Mouse (Mus musculus): Measurements from ENCODE around the gene Clybl. TPM values are rescaled to one million over a fixed set of nuclear protein-coding genes. Genes with fewer than 3 reads are reported as not detected.

Clybl gene
- polyA plus RNA-seq, 1 experiment = 40.6 TPM

DNA sequence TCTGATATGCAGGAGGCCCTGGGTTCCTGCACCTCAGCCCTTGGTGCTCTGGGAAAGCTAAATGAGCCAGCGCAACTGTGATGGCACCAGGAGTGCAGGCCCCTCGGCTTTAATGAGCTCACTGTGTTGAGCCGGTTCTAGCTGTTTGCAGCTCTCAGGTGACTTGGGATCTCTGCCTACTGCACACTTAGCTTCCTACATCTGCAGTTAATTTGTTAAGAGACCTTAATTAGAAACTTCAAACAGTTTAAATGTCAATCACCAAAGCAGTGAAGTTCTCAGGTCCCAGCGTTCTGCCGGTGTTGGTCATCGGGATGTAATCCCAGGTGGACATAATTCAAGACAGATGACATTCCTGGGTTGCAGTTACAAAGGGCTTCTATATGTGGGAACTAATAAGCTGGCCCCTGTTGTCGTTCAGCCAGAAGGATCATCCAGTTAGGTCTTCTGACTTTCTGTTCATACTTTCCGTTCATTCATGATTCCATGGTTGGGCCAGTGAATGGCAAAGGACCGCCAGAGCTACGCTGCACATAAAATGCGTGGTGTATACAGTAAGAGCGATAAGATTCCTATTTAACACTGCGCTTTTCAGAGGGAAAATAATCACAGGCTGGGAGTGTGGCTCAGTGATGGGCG lies 18.9 kb downstream of the Clybl start:
- H3K4me3 ChIP-seq (replicated peaks; ENCODE audit: insufficient read depth, low read depth, low read length) = no peak overlapping the region
- TF ChIP-seq POLR2A (IDR thresholded peaks at IDR 0.05; ENCODE audit: borderline replicate concordance, insufficient read depth, low read length) = no peak
- TF ChIP-seq CTCF (IDR thresholded peaks at IDR 0.05; ENCODE audit: borderline replicate concordance, insufficient read depth, low read depth, low read length) = no peak
- H3K4me1 ChIP-seq (ENCODE audit: control insufficient read depth, insufficient read depth, low read length) = no peaks in the 10 kb centered on the region
- H3K27me3 ChIP-seq (ENCODE audit: control insufficient read depth, insufficient read depth, low read length) = no peaks in the 10 kb centered on the region
- 90% methylated on average over 14 of the region's 14 CpGs for WGBS
- DNase-seq = no peak
- no peak overlapping the region for H3K27ac ChIP-seq (ENCODE audit: insufficient read depth, low read length)

- no peak for DNase-seq
- TF ChIP-seq POLR2A (IDR thresholded peaks at IDR 0.05; ENCODE audit: borderline replicate concordance, insufficient read depth, low read length) = no peak
- TF ChIP-seq CTCF (IDR thresholded peaks at IDR 0.05; ENCODE audit: borderline replicate concordance, insufficient read depth, low read depth, low read length) = no peak
- no peak overlapping the region for H3K27ac ChIP-seq (ENCODE audit: insufficient read depth, low read length)
- H3K4me1 ChIP-seq (ENCODE audit: control insufficient read depth, insufficient read depth, low read length) = 0 out of 2 replicates have a peak, but pooled peaks cover under 1% of the 10 kb centered on the region
- no peaks in the 10 kb centered on the region for H3K27me3 ChIP-seq (ENCODE audit: control insufficient read depth, insufficient read depth, low read length)
- no peak overlapping the region for H3K4me3 ChIP-seq (replicated peaks; ENCODE audit: insufficient read depth, low read depth, low read length)
- 91% methylated on average over 5 of the region's 5 CpGs for WGBS
Observed at GRCm38 (mm10) chr14:122209177-122209576, 27.7 kb downstream of the Clybl start.

GRCm38 (mm10) chr14:122213590-122213989 lies 32.1 kb downstream of the Clybl start:
- H3K27ac ChIP-seq (ENCODE audit: insufficient read depth, low read length) = no peak overlapping the region
- no peak overlapping the region for H3K4me3 ChIP-seq (replicated peaks; ENCODE audit: insufficient read depth, low read depth, low read length)
- TF ChIP-seq CTCF (IDR thresholded peaks at IDR 0.05; ENCODE audit: borderline replicate concordance, insufficient read depth, low read depth, low read length) = no peak
- TF ChIP-seq POLR2A (IDR thresholded peaks at IDR 0.05; ENCODE audit: borderline replicate concordance, insufficient read depth, low read length) = no peak
- no peaks in the 10 kb centered on the region for H3K27me3 ChIP-seq (ENCODE audit: control insufficient read depth, insufficient read depth, low read length)
- DNase-seq = peak; percentile 77 to 87
- 10% methylated on average over 8 of the region's 8 CpGs for WGBS
- 0 out of 2 replicates have a peak, but pooled peaks cover 4% of the 10 kb centered on the region for H3K4me1 ChIP-seq (ENCODE audit: control insufficient read depth, insufficient read depth, low read length)

DNA sequence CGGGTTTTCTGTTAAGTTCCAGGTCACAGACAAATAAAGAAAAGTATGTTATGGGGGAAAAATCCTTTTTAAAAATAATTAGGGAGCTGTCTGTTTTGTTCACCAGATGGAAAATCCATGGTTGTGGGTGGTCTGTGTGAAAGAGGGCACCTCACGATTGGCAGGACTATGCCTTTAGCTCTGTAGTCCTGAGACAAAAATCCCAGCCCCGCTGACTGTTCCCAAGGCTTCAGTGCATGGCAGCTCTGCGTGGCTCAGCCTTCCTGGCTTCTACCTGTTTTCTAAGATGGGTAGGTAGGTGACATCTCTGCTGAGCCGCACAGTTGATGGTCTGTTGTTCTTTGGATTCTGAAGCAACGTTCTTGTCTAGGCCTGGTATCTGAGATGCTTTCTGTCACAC lies 32.6 kb downstream of the Clybl start:
- WGBS = 80% methylated on average over 6 of the region's 6 CpGs
- Histone ChIP-seq H3K27me3 (ENCODE audit: control insufficient read depth, insufficient read depth, low read length) (no peaks in the 10 kb centered on the region), H3K4me1 (ENCODE audit: control insufficient read depth, insufficient read depth, low read length) (0 out of 2 replicates have a peak, but pooled peaks cover 4% of the 10 kb centered on the region), H3K27ac (ENCODE audit: insufficient read depth, low read length) (no peak overlapping the region), H3K4me3 (replicated peaks; ENCODE audit: insufficient read depth, low read depth, low read length) (no peak overlapping the region)
- DNase-seq = no peak
- no peak for TF ChIP-seq POLR2A (IDR thresholded peaks at IDR 0.05; ENCODE audit: borderline replicate concordance, insufficient read depth, low read length)
- no peak for TF ChIP-seq CTCF (IDR thresholded peaks at IDR 0.05; ENCODE audit: borderline replicate concordance, insufficient read depth, low read depth, low read length)

DNA sequence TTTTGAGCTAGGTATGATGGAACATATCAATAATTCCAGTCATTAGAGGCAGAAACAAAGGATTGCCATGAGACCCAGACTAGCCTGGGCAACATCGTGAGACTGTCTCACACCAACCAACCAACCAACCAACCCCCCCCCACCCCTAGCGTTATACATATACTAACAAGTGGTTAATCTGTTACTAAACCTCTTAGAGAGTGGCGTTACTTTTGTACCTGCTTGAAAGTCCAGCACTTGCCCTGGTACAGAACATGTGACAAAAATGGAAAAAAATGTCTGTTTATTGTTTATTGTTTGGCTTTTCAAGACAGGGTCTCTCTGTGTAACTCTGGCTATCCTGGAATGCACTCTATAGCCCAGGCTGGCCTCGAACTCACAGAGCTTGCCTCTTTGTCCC lies 35.7 kb downstream of the Clybl start:
- DNase-seq = no peak
- no peak overlapping the region for H3K4me3 ChIP-seq (replicated peaks; ENCODE audit: insufficient read depth, low read depth, low read length)
- WGBS = 97% methylated on average over 4 of the region's 4 CpGs
- H3K4me1 ChIP-seq (ENCODE audit: control insufficient read depth, insufficient read depth, low read length) = 0 out of 2 replicates have a peak, but pooled peaks cover 4% of the 10 kb centered on the region
- TF ChIP-seq POLR2A (IDR thresholded peaks at IDR 0.05; ENCODE audit: borderline replicate concordance, insufficient read depth, low read length) (no peak), CTCF (IDR thresholded peaks at IDR 0.05; ENCODE audit: borderline replicate concordance, insufficient read depth, low read depth, low read length) (no peak)
- H3K27me3 ChIP-seq (ENCODE audit: control insufficient read depth, insufficient read depth, low read length) = no peaks in the 10 kb centered on the region
- H3K27ac ChIP-seq (ENCODE audit: insufficient read depth, low read length) = no peak overlapping the region

- TF ChIP-seq CTCF (IDR thresholded peaks at IDR 0.05; ENCODE audit: borderline replicate concordance, insufficient read depth, low read depth, low read length) = no peak
- no peak for TF ChIP-seq POLR2A (IDR thresholded peaks at IDR 0.05; ENCODE audit: borderline replicate concordance, insufficient read depth, low read length)
- Histone ChIP-seq H3K27me3 (ENCODE audit: control insufficient read depth, insufficient read depth, low read length) (no peaks in the 10 kb centered on the region), H3K27ac (ENCODE audit: insufficient read depth, low read length) (no peak overlapping the region), H3K4me3 (replicated peaks; ENCODE audit: insufficient read depth, low read depth, low read length) (no peak overlapping the region), H3K4me1 (ENCODE audit: control insufficient read depth, insufficient read depth, low read length) (peaks cover 20% of the 10 kb centered on the region; the same call in 1 of the 2 replicates)
- WGBS = 81% methylated on average over 10 of the region's 10 CpGs
- DNase-seq = no peak
Observed at GRCm38 (mm10) chr14:122222934-122223374, 41.5 kb downstream of the Clybl start.

GRCm38 (mm10) chr14:122223461-122224102 lies 42.1 kb downstream of the Clybl start:
- TF ChIP-seq CTCF (IDR thresholded peaks at IDR 0.05; ENCODE audit: borderline replicate concordance, insufficient read depth, low read depth, low read length) (peak; percentile 93), POLR2A (IDR thresholded peaks at IDR 0.05; ENCODE audit: borderline replicate concordance, insufficient read depth, low read length) (peak; percentile 14; the same call in 1 of the 2 replicates)
- whole genome bisulfite sequencing = 24% methylated on average over 9 of the region's 9 CpGs
- DNase-seq = peak; percentile 90 to 91
- H3K27me3 ChIP-seq (ENCODE audit: control insufficient read depth, insufficient read depth, low read length) = no peaks in the 10 kb centered on the region
- peaks cover 20% of the 10 kb centered on the region; the same call in 1 of the 2 replicates for H3K4me1 ChIP-seq (ENCODE audit: control insufficient read depth, insufficient read depth, low read length)
- no peak overlapping the region for H3K4me3 ChIP-seq (replicated peaks; ENCODE audit: insufficient read depth, low read depth, low read length)
- peak overlapping the region; percentile 79 for H3K27ac ChIP-seq (ENCODE audit: insufficient read depth, low read length)

- H3K27me3 ChIP-seq (ENCODE audit: control insufficient read depth, insufficient read depth, low read length) = no peaks in the 10 kb centered on the region
- peak overlapping the region; percentile 99 for H3K27ac ChIP-seq (ENCODE audit: insufficient read depth, low read length)
- TF ChIP-seq CTCF (IDR thresholded peaks at IDR 0.05; ENCODE audit: borderline replicate concordance, insufficient read depth, low read depth, low read length) (no peak), POLR2A (IDR thresholded peaks at IDR 0.05; ENCODE audit: borderline replicate concordance, insufficient read depth, low read length) (no peak)
- 18% methylated on average over 6 of the region's 6 CpGs for WGBS
- peaks cover 20% of the 10 kb centered on the region; the same call in 1 of the 2 replicates for H3K4me1 ChIP-seq (ENCODE audit: control insufficient read depth, insufficient read depth, low read length)
- peak overlapping the region; percentile 45 for H3K4me3 ChIP-seq (replicated peaks; ENCODE audit: insufficient read depth, low read depth, low read length)
- DNase-seq = no peak
Observed at GRCm38 (mm10) chr14:122224103-122224494, 42.6 kb downstream of the Clybl start.

All from cerebellum, adult 2 months (tissue).